Mouse (Mus musculus) ZHBTc4 (cell line): ENCODE results near the gene Slc45a2.

Source experiments
- DNase-seq: peaks from one replicate; pipeline ENCODE4 v3.0.0-alpha.2; 2011; ENCODE audit warnings: low read depth, low spot score

Slc45a2 gene

DNA sequence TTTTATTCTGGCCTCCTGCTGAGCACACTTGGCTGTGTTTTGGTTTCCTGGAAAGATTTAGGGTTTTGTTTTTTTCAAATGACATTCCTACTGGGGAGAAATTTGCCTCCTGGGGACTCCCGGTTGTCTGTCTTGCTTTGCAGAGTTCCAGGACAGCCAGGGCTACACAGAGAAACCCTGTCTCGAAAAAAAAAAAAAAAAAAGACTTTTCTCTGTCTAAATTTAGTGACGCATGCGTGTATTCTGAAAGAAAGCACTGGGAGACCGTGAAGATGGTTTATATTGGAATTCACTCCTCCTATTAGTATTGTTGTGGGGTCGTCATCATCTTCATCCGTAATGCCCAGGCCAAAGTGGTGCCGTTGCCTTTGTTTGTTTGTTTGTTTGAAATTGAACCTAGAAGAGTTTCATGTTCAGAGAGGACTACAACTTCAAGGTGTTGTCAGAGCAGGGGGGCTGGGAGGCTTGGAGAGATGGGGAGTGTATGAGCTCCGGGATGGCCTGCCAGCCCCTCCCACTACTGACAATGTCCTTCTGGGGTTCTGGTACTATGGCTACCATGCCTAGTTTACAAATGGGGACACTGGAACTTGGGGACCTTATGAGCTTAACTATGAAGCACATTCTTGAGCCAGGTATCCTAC is 65.1 kb downstream of the Slc45a2 start:
- no peak for DNase-seq

DNA sequence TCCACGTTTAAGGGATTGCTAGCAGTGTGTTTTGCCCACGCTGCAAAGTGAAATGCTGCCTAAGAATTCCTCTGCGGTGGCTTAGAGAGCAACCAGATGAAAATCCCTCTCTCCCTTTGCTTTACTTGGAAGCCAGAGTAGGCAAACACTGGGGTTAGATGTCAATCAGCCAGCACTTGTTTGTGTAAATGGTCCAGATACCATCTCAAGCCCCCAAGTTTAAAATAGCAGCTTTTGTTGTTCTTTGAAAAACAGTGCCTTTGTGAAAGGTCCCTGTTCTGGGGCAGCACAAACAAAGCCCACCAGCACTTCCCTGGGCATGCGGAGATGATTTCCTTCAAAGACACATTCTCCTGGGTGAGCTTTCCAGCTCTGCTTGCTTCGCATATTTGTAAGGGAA is 65.8 kb downstream of the Slc45a2 start:
- DNase-seq, result no peak

DNA sequence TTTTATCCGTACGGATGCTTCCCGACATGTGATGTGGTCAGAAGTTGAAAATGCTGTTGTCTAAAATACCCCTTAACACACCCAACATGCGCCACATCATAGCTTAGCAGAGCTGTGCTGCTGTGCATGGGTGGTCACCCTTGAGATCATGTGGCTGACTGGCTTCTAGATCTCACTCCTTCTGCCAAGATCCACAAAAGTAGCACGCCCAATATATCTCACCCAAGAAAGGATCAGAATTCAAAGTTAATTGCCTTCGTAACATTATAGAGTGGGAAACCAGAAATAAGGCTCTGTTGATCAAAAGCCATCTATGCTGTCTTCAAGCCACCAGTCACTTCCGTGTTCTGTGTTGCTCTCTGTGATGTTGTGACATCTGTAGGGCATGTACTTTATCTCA is 67.4 kb downstream of the Slc45a2 start:
- no peak for DNase-seq

DNA sequence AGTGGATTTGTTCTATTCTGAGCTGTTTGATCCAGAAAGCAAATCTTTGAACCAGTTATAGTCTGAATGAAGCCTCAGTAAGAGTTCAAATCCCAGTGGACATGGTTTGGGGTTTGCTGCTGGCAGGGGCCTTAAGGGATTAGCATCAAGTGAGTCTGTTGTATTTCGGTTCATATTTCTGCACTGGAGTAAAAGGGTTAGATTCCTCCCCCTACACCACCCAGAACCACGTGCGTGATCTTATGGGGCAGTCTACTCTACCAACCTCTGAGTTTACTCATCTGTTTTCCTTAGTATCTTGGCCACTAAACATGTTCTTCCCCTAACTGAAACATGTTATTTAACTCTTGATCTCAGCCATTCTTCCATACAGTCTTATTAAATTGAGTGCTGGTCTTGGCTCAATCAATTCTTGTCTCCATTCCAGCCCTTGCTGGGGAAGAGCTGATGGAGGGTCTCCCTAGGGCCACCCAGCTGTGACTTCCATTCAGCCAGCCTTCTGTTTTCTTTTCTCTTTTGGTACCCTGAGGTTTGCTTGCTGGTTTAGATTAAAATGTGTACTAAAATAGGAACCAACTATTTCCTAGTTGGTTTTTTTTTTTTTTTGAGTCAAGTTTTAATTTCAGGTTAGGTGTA is 75.3 kb downstream of the Slc45a2 start:
- DNase-seq, result no peak
